Mouse (Mus musculus): Measurements from ENCODE around the gene Mrps30. TPM values are rescaled to one million over a fixed set of nuclear protein-coding genes. Genes with fewer than 3 reads are reported as not detected.
"Not testable (repeated sequence)": the region's sequence is repeated elsewhere in the genome, so short reads cannot be mapped to it uniquely, and the experiment has no call there.

Gene Mrps30
- 28.0 and 30.6 TPM in 2 replicates for polyA plus RNA-seq (2015; fragmentation: Nextera tagmentation; extraction: Ambion mirVana)

DNA sequence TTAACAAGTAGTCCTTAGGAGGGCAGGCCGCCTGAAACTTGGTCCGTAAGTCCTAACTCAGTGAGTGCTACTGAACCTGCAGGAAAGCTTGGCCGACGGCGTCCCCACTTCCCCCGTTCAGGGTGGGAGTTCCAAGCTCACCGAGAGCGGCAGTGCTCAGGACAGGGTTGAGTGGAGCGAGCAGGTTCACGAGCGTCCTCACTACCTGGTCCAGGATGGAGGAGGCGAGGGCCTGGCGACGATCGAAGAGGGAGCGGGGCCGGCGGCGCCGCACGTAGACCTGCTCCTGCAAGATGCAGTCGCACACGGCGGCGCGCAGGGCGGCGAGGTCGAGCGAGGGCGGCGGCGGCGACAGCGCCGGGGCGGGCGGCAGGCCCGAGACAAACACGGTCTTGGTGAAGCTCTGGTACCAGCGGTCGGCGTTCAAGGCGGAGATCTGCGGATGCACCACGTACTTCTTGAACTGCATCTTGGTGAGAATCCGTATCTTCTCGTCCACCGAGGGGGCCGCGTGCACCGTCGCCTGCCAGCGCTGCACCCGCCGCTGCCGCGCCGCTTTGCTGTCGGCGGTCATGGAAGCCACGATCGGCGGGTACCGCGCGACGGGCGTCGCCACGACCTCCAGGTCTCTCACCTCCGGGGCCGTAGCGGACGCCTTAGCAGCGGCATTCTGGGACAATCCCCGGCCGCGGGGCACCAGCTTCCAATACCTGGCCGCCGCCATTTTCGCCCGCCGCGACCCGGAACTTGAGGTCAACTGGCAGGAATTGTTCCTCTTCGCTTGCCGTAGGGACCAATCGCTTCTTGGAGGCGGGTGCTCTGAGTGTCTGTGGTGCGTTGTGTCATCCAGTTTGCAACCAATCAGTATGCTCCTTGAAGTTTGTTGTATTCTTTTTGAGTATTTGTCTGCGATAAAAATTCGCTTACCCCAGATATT lies at the start of gene Mrps30, which contains the start of gene B430218F22Rik:
TSS of gene Mrps30 (minus strand) at position 742 of the 937 bp plus-strand sequence.
TSS of gene B430218F22Rik (plus strand) at position 120 of the 937 bp plus-strand sequence.
- ATAC-seq (ENCODE audit: extremely low read depth, insufficient number of reproducible peaks, low FRiP score, low TSS enrichment): peak; percentile 83

GRCm38 (mm10) chr13:118420847-118421246 lies 33.8 kb upstream of the Mrps30 start:
- WGBS: 75% methylated on average over 1 of the region's 1 CpGs
- Histone ChIP-seq H3K36me3 (no peaks in the 10 kb centered on the region), H3K4me1 (no peaks in the 10 kb centered on the region), H3K27ac (replicated peaks) (no peak overlapping the region), H3K9me3 (no peaks in the 10 kb centered on the region), H3K27me3 (replicated peaks) (no peaks in the 10 kb centered on the region), H3K4me3 (no peak overlapping the region), H3K4me2 (no peak overlapping the region), H3K9ac (no peak overlapping the region)
- ATAC-seq (ENCODE audit: extremely low read depth, insufficient number of reproducible peaks, low FRiP score, low TSS enrichment): no peak

More for the DNA sequence above, at the start of gene Mrps30, which contains the start of gene B430218F22Rik:
- peak within 1 kb of the TSS; percentile 74 for H3K27ac ChIP-seq (replicated peaks)
- no peaks in the 10 kb centered on the region for H3K9me3 ChIP-seq
- WGBS: under 1% methylated on average over 93 of the region's 93 CpGs
- H3K4me2 ChIP-seq: peak within 1 kb of the TSS; percentile 75
- H3K27me3 ChIP-seq (replicated peaks): no peaks in the 10 kb centered on the region
- H3K4me3 ChIP-seq: peak within 1 kb of the TSS; percentile 96
- peaks cover 34% of the 10 kb centered on the region for H3K36me3 ChIP-seq
- H3K9ac ChIP-seq: peak within 1 kb of the TSS; percentile 94
- H3K4me1 ChIP-seq: peaks cover 14% of the 10 kb centered on the region

- no peak overlapping the region for H3K27ac ChIP-seq (replicated peaks)
- H3K4me1 ChIP-seq: no peaks in the 10 kb centered on the region
- ATAC-seq (ENCODE audit: extremely low read depth, insufficient number of reproducible peaks, low FRiP score, low TSS enrichment): no peak
- 78% methylated on average over 1 of the region's 1 CpGs for WGBS
- no peak overlapping the region for H3K9ac ChIP-seq
- H3K36me3 ChIP-seq: no peaks in the 10 kb centered on the region
- H3K27me3 ChIP-seq (replicated peaks): no peaks in the 10 kb centered on the region
- no peaks in the 10 kb centered on the region for H3K9me3 ChIP-seq
- H3K4me3 ChIP-seq: no peak overlapping the region
- H3K4me2 ChIP-seq: no peak overlapping the region
Measured at GRCm38 (mm10) chr13:118420408-118420807, 33.4 kb upstream of the Mrps30 start.

- Histone ChIP-seq H3K4me3 (no peak overlapping the region), H3K27me3 (replicated peaks) (no peaks in the 10 kb centered on the region), H3K4me1 (no peaks in the 10 kb centered on the region), H3K9ac (no peak overlapping the region), H3K9me3 (no peaks in the 10 kb centered on the region), H3K4me2 (no peak overlapping the region), H3K27ac (replicated peaks) (no peak overlapping the region), H3K36me3 (no peaks in the 10 kb centered on the region)
- ATAC-seq (ENCODE audit: extremely low read depth, insufficient number of reproducible peaks, low FRiP score, low TSS enrichment): no peak
- 63% methylated on average over 4 of the region's 4 CpGs for WGBS
Measured at GRCm38 (mm10) chr13:118418163-118418562, 31.1 kb upstream of the Mrps30 start.

DNA sequence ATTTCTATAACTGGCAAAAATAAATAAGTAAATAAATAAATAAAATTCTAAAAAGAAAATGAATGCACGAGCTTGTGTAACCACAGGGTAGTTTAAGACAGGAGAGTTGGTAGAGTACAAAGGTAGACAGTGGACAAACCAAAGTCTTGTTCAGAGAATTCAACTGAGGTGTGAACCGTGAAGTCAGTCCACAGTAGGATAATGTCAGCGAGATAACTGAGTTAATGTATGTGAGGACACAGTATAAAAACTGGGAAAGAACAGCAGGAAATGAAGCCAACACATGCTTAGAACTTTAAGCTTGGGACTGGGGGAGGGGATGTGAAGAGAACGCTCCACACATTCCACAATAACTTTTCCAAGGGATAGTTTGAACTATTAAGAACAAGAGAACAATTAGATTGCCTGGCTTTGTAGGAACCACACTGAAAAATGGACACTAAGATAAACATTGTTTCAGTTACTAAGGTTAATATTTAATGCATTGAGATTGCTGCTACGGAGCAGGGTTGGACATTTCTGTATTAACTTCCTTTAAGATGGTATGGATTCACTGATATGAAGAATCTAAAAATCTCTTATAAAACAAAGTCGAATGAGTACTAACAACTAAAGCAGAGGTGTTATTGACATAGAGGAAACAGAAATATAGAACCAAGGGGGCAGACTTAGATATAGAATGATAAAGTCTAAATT lies 24.4 kb upstream of the Mrps30 start:
- Histone ChIP-seq H3K27ac (replicated peaks) (no peak overlapping the region), H3K4me3 (no peak overlapping the region), H3K4me2 (no peak overlapping the region), H3K9me3 (no peaks in the 10 kb centered on the region), H3K9ac (no peak overlapping the region), H3K4me1 (no peaks in the 10 kb centered on the region), H3K36me3 (no peaks in the 10 kb centered on the region), H3K27me3 (replicated peaks) (no peaks in the 10 kb centered on the region)
- no peak for ATAC-seq (ENCODE audit: extremely low read depth, insufficient number of reproducible peaks, low FRiP score, low TSS enrichment)
- WGBS: 65% methylated on average over 6 of the region's 6 CpGs

GRCm38 (mm10) chr13:118403544-118403943 lies 16.5 kb upstream of the Mrps30 start:
- H3K4me3 ChIP-seq: no peak overlapping the region
- no peak for ATAC-seq (ENCODE audit: extremely low read depth, insufficient number of reproducible peaks, low FRiP score, low TSS enrichment)
- H3K9me3 ChIP-seq: no peaks in the 10 kb centered on the region
- H3K9ac ChIP-seq: no peak overlapping the region
- no peak overlapping the region for H3K27ac ChIP-seq (replicated peaks)
- H3K4me1 ChIP-seq: no peaks in the 10 kb centered on the region
- no peaks in the 10 kb centered on the region for H3K36me3 ChIP-seq
- no peaks in the 10 kb centered on the region for H3K27me3 ChIP-seq (replicated peaks)
- no peak overlapping the region for H3K4me2 ChIP-seq

DNA sequence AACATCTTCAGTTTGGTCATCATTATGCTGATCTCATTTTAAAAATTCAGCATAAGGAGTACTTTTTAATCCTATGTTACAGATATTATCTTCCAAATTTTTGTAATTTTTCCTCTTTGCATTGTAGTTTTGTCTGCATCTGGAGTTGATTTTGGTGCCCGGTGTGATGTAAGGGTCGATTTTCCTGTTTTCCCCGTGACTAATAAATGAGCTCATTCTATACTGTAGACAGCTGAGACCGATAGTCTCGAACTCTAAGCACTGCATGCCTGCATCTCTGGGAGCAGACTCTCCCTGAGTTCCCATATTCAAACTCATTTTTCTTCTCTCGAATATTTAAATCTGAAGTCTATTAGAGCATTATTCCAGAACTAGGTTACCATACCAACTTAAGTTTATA lies 13.3 kb upstream of the Mrps30 start:
- H3K4me2 ChIP-seq: no peak overlapping the region
- 68% methylated on average over 6 of the region's 6 CpGs for WGBS
- no peaks in the 10 kb centered on the region for H3K4me1 ChIP-seq
- H3K27me3 ChIP-seq (replicated peaks): no peaks in the 10 kb centered on the region
- no peak overlapping the region for H3K9ac ChIP-seq
- no peak overlapping the region for H3K27ac ChIP-seq (replicated peaks)
- H3K9me3 ChIP-seq: no peaks in the 10 kb centered on the region
- H3K4me3 ChIP-seq: no peak overlapping the region
- H3K36me3 ChIP-seq: no peaks in the 10 kb centered on the region
- no peak for ATAC-seq (ENCODE audit: extremely low read depth, insufficient number of reproducible peaks, low FRiP score, low TSS enrichment)

DNA sequence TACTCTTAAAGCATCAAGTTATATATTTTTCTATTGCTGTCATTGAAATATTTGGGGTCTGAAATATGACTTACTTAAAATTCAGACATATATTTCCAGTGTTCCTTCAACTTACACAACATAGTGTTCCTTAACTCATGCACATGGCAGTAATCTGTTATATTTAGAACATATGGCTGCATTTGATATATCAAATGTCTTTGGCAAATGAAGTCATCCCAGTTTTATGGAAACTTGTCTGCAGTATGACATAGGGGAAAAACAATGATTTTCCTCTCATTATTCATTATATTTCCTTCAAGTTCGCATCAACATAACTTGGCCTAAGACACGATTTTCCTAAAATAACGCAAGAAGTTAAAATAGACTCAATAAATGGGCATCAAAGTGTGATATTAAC lies 8.8 kb upstream of the Mrps30 start:
- H3K36me3 ChIP-seq: no peaks in the 10 kb centered on the region
- no peaks in the 10 kb centered on the region for H3K27me3 ChIP-seq (replicated peaks)
- H3K4me1 ChIP-seq: no peaks in the 10 kb centered on the region
- no peak overlapping the region for H3K4me3 ChIP-seq
- no peak overlapping the region for H3K4me2 ChIP-seq
- no peak for ATAC-seq (ENCODE audit: extremely low read depth, insufficient number of reproducible peaks, low FRiP score, low TSS enrichment)
- 80% methylated on average over 3 of the region's 3 CpGs for WGBS
- H3K9me3 ChIP-seq: no peaks in the 10 kb centered on the region
- H3K9ac ChIP-seq: no peak overlapping the region
- no peak overlapping the region for H3K27ac ChIP-seq (replicated peaks)

DNA sequence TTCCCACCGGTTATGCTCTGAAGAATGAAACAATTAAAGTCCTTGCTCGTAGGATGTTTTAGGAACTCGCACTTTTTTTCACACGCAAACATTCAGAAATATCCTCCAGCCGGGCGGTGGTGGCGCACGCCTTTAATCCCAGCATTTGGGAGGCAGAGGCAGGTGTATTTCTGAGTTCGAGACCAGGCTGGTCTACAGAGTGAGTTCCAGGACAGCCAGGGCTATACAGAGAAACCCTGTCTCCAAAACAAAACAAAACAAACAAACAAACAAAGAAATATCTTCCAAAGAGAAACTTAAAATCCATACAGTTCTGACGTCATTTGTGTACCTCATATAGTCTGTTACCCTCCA lies 373 bp upstream of the Mrps30 start:
- Histone ChIP-seq H3K9ac (peak overlapping the region; percentile 59; the same call in 1 of the 2 replicates), H3K4me1 (peaks cover 14% of the 10 kb centered on the region), H3K27ac (replicated peaks) (0 out of 2 replicates have a peak overlapping the region, but pooled peaks have one; percentile 39), H3K36me3 (peaks cover 27% of the 10 kb centered on the region), H3K4me2 (peak overlapping the region; percentile 75), H3K4me3 (peak overlapping the region; percentile 96)
- not testable (repeated sequence) for H3K9me3 ChIP-seq; ATAC-seq (ENCODE audit: extremely low read depth, insufficient number of reproducible peaks, low FRiP score, low TSS enrichment); H3K27me3 ChIP-seq (replicated peaks)
- WGBS: 9% methylated on average over 10 of the region's 10 CpGs

DNA sequence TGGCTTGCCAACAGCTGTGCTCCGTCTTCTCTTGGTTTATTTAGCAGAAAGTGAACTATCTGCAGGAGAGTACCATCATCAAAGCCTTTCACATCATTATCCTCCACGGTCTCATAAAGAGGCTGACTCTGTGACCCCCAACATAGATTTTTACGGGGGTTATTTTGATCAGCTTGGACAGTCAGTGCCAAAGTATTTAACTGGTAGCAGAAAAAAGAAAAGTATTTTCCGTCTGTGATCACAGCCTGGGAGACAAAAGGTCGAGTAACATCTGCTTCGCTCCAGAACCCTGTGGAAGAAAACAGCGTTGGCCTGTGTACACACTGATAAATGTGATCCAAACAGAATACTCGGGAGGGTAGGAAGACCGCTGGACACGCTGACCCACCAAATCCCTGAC lies 6.7 kb downstream of the Mrps30 start:
- Histone ChIP-seq H3K4me3 (no peak overlapping the region), H3K36me3 (peaks cover 78% of the 10 kb centered on the region), H3K27ac (replicated peaks) (no peak overlapping the region), H3K4me1 (peaks cover 3% of the 10 kb centered on the region), H3K9ac (no peak overlapping the region), H3K4me2 (no peak overlapping the region), H3K9me3 (no peaks in the 10 kb centered on the region), H3K27me3 (replicated peaks) (no peaks in the 10 kb centered on the region)
- no peak for ATAC-seq (ENCODE audit: extremely low read depth, insufficient number of reproducible peaks, low FRiP score, low TSS enrichment)
- WGBS: 66% methylated on average over 10 of the region's 10 CpGs

- H3K36me3 ChIP-seq: peaks cover 68% of the 10 kb centered on the region
- ATAC-seq (ENCODE audit: extremely low read depth, insufficient number of reproducible peaks, low FRiP score, low TSS enrichment): no peak
Measured at GRCm38 (mm10) chr13:118379155-118379554, 7.9 kb downstream of the Mrps30 start.

More at GRCm38 (mm10) chr13:118379155-118379554, 7.9 kb downstream of the Mrps30 start:
- Histone ChIP-seq H3K9ac (no peak overlapping the region), H3K4me1 (no peaks in the 10 kb centered on the region), H3K4me3 (no peak overlapping the region), H3K9me3 (no peaks in the 10 kb centered on the region), H3K27me3 (replicated peaks) (no peaks in the 10 kb centered on the region), H3K27ac (replicated peaks) (no peak overlapping the region), H3K4me2 (no peak overlapping the region)
- WGBS: 84% methylated on average over 1 of the region's 1 CpGs

Measured in heart, embryonic 13.5 days (tissue).